Comparison of ENCODE assay signal across 11 mouse cellular contexts in the genomic region with DNA sequence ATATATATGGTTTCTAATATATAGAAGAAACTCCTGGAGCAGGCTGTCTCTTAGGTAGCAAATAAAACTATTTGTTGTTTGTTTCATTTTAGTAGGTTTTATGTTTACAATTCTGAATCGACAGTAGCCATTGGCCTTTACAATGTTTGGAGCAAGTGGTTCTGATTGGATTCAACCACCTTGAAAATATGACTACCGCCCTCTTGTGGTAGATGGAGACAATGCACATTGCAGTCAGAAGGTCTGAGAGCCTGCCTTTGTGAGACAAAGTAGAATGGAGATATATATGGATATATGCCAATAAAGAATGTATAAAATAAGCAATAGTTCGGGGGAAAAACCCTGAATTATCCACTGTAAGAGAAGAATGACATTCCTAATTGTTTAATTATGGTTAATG. TPM values are rescaled to one million over a fixed set of nuclear protein-coding genes. Genes with fewer than 3 reads are reported as not detected.
DNase-seq lines count a peak whose midpoint lies in the region; ATAC-seq and TF ChIP-seq lines count a peak whose summit lies in the region.
"Had no signal": no experiment of that assay in that cellular context is flagged by ENCODE, and none has a peak within 500 bp of the region (broad histone marks: within the 10 kb centered on the region; RNA-seq: fewer than 3 reads in every experiment).

No protein-coding gene starts in this region.

- no peak for ATAC-seq in cerebellum, adult (ENCODE audit: insufficient number of reproducible peaks, low FRiP score, low TSS enrichment)
- ATAC-seq in limb, embryonic 11.5 days (ENCODE audit: insufficient number of reproducible peaks, low FRiP score, low TSS enrichment, low read depth), result no peak
- no peak for ATAC-seq in Patski
- no peak for ATAC-seq in kidney, embryonic 16.5 days (ENCODE audit: low FRiP score, low TSS enrichment)

- WGBS in limb, embryonic 11.5 days, result 39% methylated on average over 3 of the region's 3 CpGs
- 46% methylated on average over 3 of the region's 3 CpGs for WGBS in limb, embryonic 10.5 days
- 36% methylated on average over 3 of the region's 3 CpGs for WGBS in kidney, embryonic 16.5 days

- peak; percentile 13 to 20 for DNase-seq in cerebellum, postnatal 14 days
- DNase-seq in limb, embryonic 11.5 days (ENCODE audit: low spot score), result peak; percentile 31
- DNase-seq in limb, embryonic 10.5 days (ENCODE audit: low spot score), result no peak
- no peak for DNase-seq in Patski (ENCODE audit: low read depth, low spot score)
- peak; percentile 8 for DNase-seq in hindlimb bud, embryonic 11.5 days (ENCODE audit: extremely low spot score, low read depth, low spot score)
- no peak for DNase-seq in left cerebral cortex, postnatal 36 days (ENCODE audit: low spot score in 2 of 2)
- DNase-seq: kidney, postnatal 10 days had no signal

- H3K9ac ChIP-seq in limb, embryonic 11.5 days (ENCODE audit: low read length), result no peak overlapping the region
- H3K9ac ChIP-seq in kidney, embryonic 16.5 days (replicated peaks; ENCODE audit: low read length), result no peak overlapping the region
- H3K9ac ChIP-seq: limb, embryonic 12.5 days had no signal

- H3K36me3 ChIP-seq in limb, embryonic 11.5 days (ENCODE audit: control insufficient read depth, insufficient read depth, low read length), result no peaks in the 10 kb centered on the region
- H3K36me3 ChIP-seq in limb, embryonic 10.5 days, result no peaks in the 10 kb centered on the region
- no peaks in the 10 kb centered on the region for H3K36me3 ChIP-seq in kidney, embryonic 16.5 days (ENCODE audit: insufficient read depth, low read length)
- H3K36me3 ChIP-seq: limb, embryonic 12.5 days had no signal

- H3K4me2 ChIP-seq in limb, embryonic 11.5 days (ENCODE audit: low read depth, severe bottlenecking), result no peak overlapping the region
- no peak overlapping the region for H3K4me2 ChIP-seq in kidney, embryonic 16.5 days (replicated peaks; ENCODE audit: low read depth, low read length)
- H3K4me2 ChIP-seq: limb, embryonic 12.5 days had no signal

- CTCF ChIA-PET in Patski (lab: Charles Lee), result no interaction called here

- H3K27me3 ChIP-seq in limb, embryonic 11.5 days (ENCODE audit: control insufficient read depth, insufficient read depth, low read length), result no peaks in the 10 kb centered on the region
- no peaks in the 10 kb centered on the region for H3K27me3 ChIP-seq in limb, embryonic 10.5 days (ENCODE audit: low read depth, poor library complexity, severe bottlenecking)
- H3K27me3 ChIP-seq in Patski, result no peaks in the 10 kb centered on the region
- H3K27me3 ChIP-seq in kidney, embryonic 16.5 days (ENCODE audit: insufficient read depth, low read length), result no peaks in the 10 kb centered on the region
- H3K27me3 ChIP-seq: limb, embryonic 12.5 days; megakaryocyte, embryonic 14.5 days had no signal

- in situ Hi-C loops in Patski (cut with MboI; ENCODE audit: low pct_unique_long_range_greater_than_20kb), result no loop called here

- peak; percentile 37 for TF ChIP-seq CTCF in Patski (IDR thresholded peaks at IDR 0.05)

- intact Hi-C loops in left cerebral cortex, postnatal 36 days (cut with DNase I), result no loop called here

- H3K4me3 ChIP-seq in limb, embryonic 11.5 days (ENCODE audit: low read depth, low read length), result no peak overlapping the region
- no peak overlapping the region for H3K4me3 ChIP-seq in limb, embryonic 10.5 days
- H3K4me3 ChIP-seq in kidney, embryonic 16.5 days (ENCODE audit: low read length), result no peak overlapping the region
- H3K4me3 ChIP-seq: limb, embryonic 12.5 days; megakaryocyte, embryonic 14.5 days had no signal

- H3K4me1 ChIP-seq in limb, embryonic 11.5 days (ENCODE audit: control insufficient read depth, insufficient read depth, low read length), result no peaks in the 10 kb centered on the region
- H3K4me1 ChIP-seq in limb, embryonic 10.5 days, result no peaks in the 10 kb centered on the region
- H3K4me1 ChIP-seq in kidney, embryonic 16.5 days (ENCODE audit: insufficient read depth, low read length), result no peaks in the 10 kb centered on the region
- H3K4me1 ChIP-seq: limb, embryonic 12.5 days; megakaryocyte, embryonic 14.5 days had no signal

- POLR2A ChIA-PET in Patski (lab: Charles Lee), result no interaction called here

- H3K27ac ChIP-seq in limb, embryonic 11.5 days (replicated peaks; ENCODE audit: low read depth, low read length), result no peak overlapping the region
- no peak overlapping the region for H3K27ac ChIP-seq in limb, embryonic 10.5 days
- H3K27ac ChIP-seq in kidney, embryonic 16.5 days (ENCODE audit: low read length), result no peak overlapping the region
- H3K27ac ChIP-seq: limb, embryonic 12.5 days had no signal

- H3K9me3 ChIP-seq in limb, embryonic 11.5 days (ENCODE audit: control insufficient read depth, low read length), result no peaks in the 10 kb centered on the region
- no peaks in the 10 kb centered on the region for H3K9me3 ChIP-seq in limb, embryonic 10.5 days (replicated peaks)
- H3K9me3 ChIP-seq in kidney, embryonic 16.5 days (ENCODE audit: low read length), result no peaks in the 10 kb centered on the region
- H3K9me3 ChIP-seq: limb, embryonic 12.5 days; megakaryocyte, embryonic 14.5 days had no signal

RNA-seq across cellular contexts. Expression of a gene that starts 23.9 kb away (rescaled TPM):
- polyA plus RNA-seq in limb, embryonic 11.5 days (2014; fragmentation: Nextera tagmentation; extraction: Ambion mirVana), result not detected in 2 replicates
- polyA plus RNA-seq in limb, embryonic 10.5 days (2016; fragmentation: Nextera tagmentation; extraction: Ambion mirVana), result not detected in 2 replicates
- polyA plus RNA-seq in Patski (2021), result not detected
- total RNA-seq in left cerebral cortex, postnatal 36 days (2021), result not detected
- not detected in 2 replicates for polyA plus RNA-seq in kidney, embryonic 16.5 days (2015; fragmentation: Nextera tagmentation; extraction: Ambion mirVana)
- polyA plus RNA-seq: limb, embryonic 12.5 days had no signal

RNA-seq across cellular contexts. Expression of a gene that starts 51.6 kb away (rescaled TPM):
- polyA plus RNA-seq in limb, embryonic 11.5 days (2014; fragmentation: Nextera tagmentation; extraction: Ambion mirVana), result not detected in 2 replicates
- not detected in 2 replicates for polyA plus RNA-seq in limb, embryonic 10.5 days (2016; fragmentation: Nextera tagmentation; extraction: Ambion mirVana)
- not detected for polyA plus RNA-seq in Patski (2021)
- not detected for total RNA-seq in left cerebral cortex, postnatal 36 days (2021)
- not detected in 2 replicates for polyA plus RNA-seq in kidney, embryonic 16.5 days (2015; fragmentation: Nextera tagmentation; extraction: Ambion mirVana)
- polyA plus RNA-seq: limb, embryonic 12.5 days had no signal

Comparison
In these comparisons a context has a peak if more than half of its experiments do, and no peak if none do; other contexts are left out.
1. DNase-seq: peak in cerebellum, postnatal 14 days (2 of 2), limb, embryonic 11.5 days (single experiment) and hindlimb bud, embryonic 11.5 days (single experiment); none in limb, embryonic 10.5 days (single experiment), Patski (single experiment) and left cerebral cortex, postnatal 36 days (0 of 2).